Mouse (Mus musculus) gastrocnemius, adult 8-10 months (tissue): ENCODE data around the gene Arpc3. TPM values are rescaled to one million over a fixed set of nuclear protein-coding genes. Genes with fewer than 3 reads are reported as not detected.

ENCODE experiments used
- total RNA-seq, 4 experiments: library from RNA; stranded (reverse); gene quantifications; 2 replicates each; pipeline ENCODE4 v1.2.4; 2022

Arpc3 gene
- total RNA-seq, 4 experiments from 2014 or later: 40.8 to 56.9 (median 49.9) TPM

Other genes starting within 250 kb of the Arpc3 start
- 100 to 1,000 TPM; 108 to 221 (median 143) TPM for gene Ppp1cc, start 233.6 kb upstream of the Arpc3 start, total RNA-seq
- gene Hvcn1, start 185.1 kb upstream of the Arpc3 start, total RNA-seq: 1 to 10 TPM in 1 of 4 experiments, under 1 TPM in 3; 0.24 to 1.3 (median 0.46) TPM
- 1 to 10 TPM; 1.4 to 2.1 (median 1.7) TPM for gene Tctn1, start 127.4 kb upstream of the Arpc3 start, total RNA-seq
- gene Pptc7, start 107.5 kb upstream of the Arpc3 start, total RNA-seq: 100 to 1,000 TPM in 2 of 4 experiments, 10 to 100 TPM in 2; 91.8 to 110 (median 100.0) TPM
- under 1 TPM; 0.13 to 0.63 (median 0.42) TPM for gene Rad9b, start 37.6 kb upstream of the Arpc3 start, total RNA-seq
- 10 to 100 TPM; 44.0 to 51.2 (median 46.4) TPM for gene Vps29, start 37.5 kb upstream of the Arpc3 start, total RNA-seq
- gene Gpn3, start 20.0 kb upstream of the Arpc3 start, total RNA-seq: 10 to 100 TPM; 29.1 to 36.2 (median 32.2) TPM
- gene Fam216a, start 19.5 kb upstream of the Arpc3 start, total RNA-seq: 1 to 10 TPM; 4.9 to 5.3 (median 5.2) TPM
- gene Anapc7, start 29.8 kb downstream of the Arpc3 start, total RNA-seq: 10 to 100 TPM; 14.3 to 16.8 (median 15.2) TPM
- 100 to 1,000 TPM; 412 to 549 (median 488) TPM for gene Atp2a2, start 110.3 kb downstream of the Arpc3 start, total RNA-seq
- 1 to 10 TPM; 3.4 to 9.1 (median 5.9) TPM for gene Ift81, start 222.6 kb downstream of the Arpc3 start, total RNA-seq